Mouse (Mus musculus): Measurements from ENCODE around the gene Cmya5. TPM values are rescaled to one million over a fixed set of nuclear protein-coding genes. Genes with fewer than 3 reads are reported as not detected.

Gene Cmya5
- polyA plus RNA-seq, 2 experiments = 0.01 TPM

DNA sequence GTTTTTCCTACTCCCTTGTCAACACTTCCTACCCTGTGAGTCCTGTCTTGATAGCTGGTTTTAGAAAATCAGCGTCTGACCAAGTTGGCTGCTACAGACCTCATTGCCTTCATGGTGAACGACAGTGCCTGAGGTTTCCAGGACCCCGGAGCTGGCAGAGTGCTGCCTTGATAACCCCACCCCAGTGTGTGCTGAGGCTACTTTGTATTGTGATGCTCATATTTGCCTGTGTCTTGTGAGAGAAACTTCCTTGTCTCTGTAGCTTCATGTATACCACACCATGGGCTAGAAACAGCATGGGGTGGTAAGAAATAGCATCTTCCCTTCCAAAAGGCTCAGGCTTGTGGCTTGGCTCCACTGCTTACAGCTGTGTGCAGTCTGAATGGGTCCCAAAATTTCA, 13.8 kb downstream of the Cmya5 start:
- H3K4me3 ChIP-seq (ENCODE audit: insufficient read depth in 1 of 2, low read depth in 2 of 2, low read length in 2 of 2) = no peak overlapping the region
- no peaks in the 10 kb centered on the region for H3K27me3 ChIP-seq (ENCODE audit: control insufficient read depth, insufficient read depth, low read length)
- H3K4me2 ChIP-seq (ENCODE audit: low read depth) = no peak overlapping the region
- H3K9ac ChIP-seq (replicated peaks) = no peak overlapping the region
- TF ChIP-seq CTCF (IDR thresholded peaks at IDR 0.05; ENCODE audit: low read depth) = no peak
- no peak for TF ChIP-seq EP300 (IDR thresholded peaks at IDR 0.05; ENCODE audit: low read depth)
- 59% methylated on average over 3 of the region's 3 CpGs for WGBS (ENCODE audit: insufficient replicate concordance)
- H3K9me3 ChIP-seq (ENCODE audit: control insufficient read depth, low read length) = no peaks in the 10 kb centered on the region
- H3K4me1 ChIP-seq (replicated peaks; ENCODE audit: control insufficient read depth in 2 of 2, insufficient read depth in 2 of 2, low read length in 1 of 2) = no peaks in the 10 kb centered on the region
- no peak overlapping the region for H3K27ac ChIP-seq
- no peak for DNase-seq (ENCODE audit: low read depth in 3 of 3, low spot score in 3 of 3)
- H3K36me3 ChIP-seq (replicated peaks; ENCODE audit: control insufficient read depth, insufficient read depth, low read depth) = no peaks in the 10 kb centered on the region
- no peak for ATAC-seq (ENCODE audit: insufficient read depth)

DNA sequence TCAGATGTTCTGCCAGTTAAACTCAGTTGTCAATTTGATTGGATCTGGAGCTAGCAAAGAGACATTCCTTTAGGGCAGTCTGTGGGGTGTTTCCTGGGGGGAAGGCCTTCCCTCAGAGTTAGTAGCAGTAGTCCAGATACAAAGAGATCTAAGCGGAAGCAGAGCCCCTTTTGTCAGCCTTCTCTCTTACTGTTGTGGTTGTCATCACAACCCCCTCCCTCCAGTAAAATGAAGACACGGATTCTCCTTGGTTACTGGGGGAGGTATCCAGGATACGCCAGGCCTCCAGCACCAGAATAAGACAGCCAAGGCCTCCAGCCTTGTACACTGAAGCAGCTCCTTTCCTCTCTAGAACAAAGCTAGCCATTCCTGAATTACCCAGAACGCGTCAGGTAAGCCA, 15.6 kb downstream of the Cmya5 start:
- WGBS (ENCODE audit: insufficient replicate concordance) = 79% methylated on average over 5 of the region's 5 CpGs
- Histone ChIP-seq H3K27ac (no peak overlapping the region), H3K36me3 (replicated peaks; ENCODE audit: control insufficient read depth, insufficient read depth, low read depth) (no peaks in the 10 kb centered on the region), H3K4me2 (ENCODE audit: low read depth) (no peak overlapping the region), H3K4me1 (replicated peaks; ENCODE audit: control insufficient read depth in 2 of 2, insufficient read depth in 2 of 2, low read length in 1 of 2) (no peaks in the 10 kb centered on the region), H3K9ac (replicated peaks) (no peak overlapping the region), H3K27me3 (ENCODE audit: control insufficient read depth, insufficient read depth, low read length) (no peaks in the 10 kb centered on the region), H3K9me3 (ENCODE audit: control insufficient read depth, low read length) (no peaks in the 10 kb centered on the region), H3K4me3 (ENCODE audit: insufficient read depth in 1 of 2, low read depth in 2 of 2, low read length in 2 of 2) (no peak overlapping the region)
- DNase-seq (ENCODE audit: low read depth in 3 of 3, low spot score in 3 of 3) = no peak
- no peak for ATAC-seq (ENCODE audit: insufficient read depth)
- TF ChIP-seq CTCF (IDR thresholded peaks at IDR 0.05; ENCODE audit: low read depth) = no peak
- TF ChIP-seq EP300 (IDR thresholded peaks at IDR 0.05; ENCODE audit: low read depth) = no peak

DNA sequence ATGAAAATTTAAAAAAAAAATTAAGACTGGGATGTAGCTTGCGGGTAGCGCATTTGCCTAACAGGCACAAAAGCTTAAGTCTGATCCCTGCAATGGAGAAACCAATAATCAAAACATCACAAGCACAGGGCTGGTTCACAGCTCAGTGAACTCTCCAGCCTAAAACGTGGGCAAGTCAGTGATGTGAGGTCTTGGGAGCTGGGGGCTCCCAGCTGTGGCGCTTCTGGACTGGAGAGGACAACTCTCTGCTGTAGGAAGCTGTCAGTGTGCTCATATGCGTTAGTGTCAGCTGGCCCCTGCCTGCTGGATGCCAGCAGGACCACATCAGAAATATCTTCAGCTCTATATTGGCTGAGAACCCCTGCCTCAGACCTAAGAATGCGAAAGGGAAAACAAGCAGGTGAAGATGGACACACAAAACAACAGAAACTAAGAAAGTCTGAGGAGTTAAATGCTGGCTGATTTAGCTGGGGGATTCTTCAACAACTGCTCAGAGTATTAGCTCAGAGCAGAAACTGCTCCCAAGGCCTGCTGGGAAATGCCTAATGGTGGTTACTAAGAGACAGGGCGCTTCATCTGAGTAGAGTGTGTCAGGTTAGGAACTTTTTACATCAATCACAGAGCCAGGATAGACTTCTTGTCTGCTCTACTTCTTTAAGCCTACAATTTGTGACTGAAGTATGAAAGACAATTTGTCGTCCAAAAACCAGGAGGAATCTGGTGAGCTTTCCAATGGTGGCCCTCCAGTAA, 16.2 kb downstream of the Cmya5 start:
- Histone ChIP-seq H3K9ac (replicated peaks) (no peak overlapping the region), H3K4me2 (ENCODE audit: low read depth) (no peak overlapping the region), H3K4me3 (ENCODE audit: insufficient read depth in 1 of 2, low read depth in 2 of 2, low read length in 2 of 2) (no peak overlapping the region), H3K27me3 (ENCODE audit: control insufficient read depth, insufficient read depth, low read length) (no peaks in the 10 kb centered on the region), H3K36me3 (replicated peaks; ENCODE audit: control insufficient read depth, insufficient read depth, low read depth) (no peaks in the 10 kb centered on the region), H3K4me1 (replicated peaks; ENCODE audit: control insufficient read depth in 2 of 2, insufficient read depth in 2 of 2, low read length in 1 of 2) (no peaks in the 10 kb centered on the region), H3K27ac (no peak overlapping the region), H3K9me3 (ENCODE audit: control insufficient read depth, low read length) (no peaks in the 10 kb centered on the region)
- ATAC-seq (ENCODE audit: insufficient read depth) (no peak), DNase-seq (ENCODE audit: low read depth in 3 of 3, low spot score in 3 of 3) (no peak)
- 57% methylated on average over 8 of the region's 8 CpGs for WGBS (ENCODE audit: insufficient replicate concordance)
- TF ChIP-seq EP300 (IDR thresholded peaks at IDR 0.05; ENCODE audit: low read depth) (no peak), CTCF (IDR thresholded peaks at IDR 0.05; ENCODE audit: low read depth) (no peak)

DNA sequence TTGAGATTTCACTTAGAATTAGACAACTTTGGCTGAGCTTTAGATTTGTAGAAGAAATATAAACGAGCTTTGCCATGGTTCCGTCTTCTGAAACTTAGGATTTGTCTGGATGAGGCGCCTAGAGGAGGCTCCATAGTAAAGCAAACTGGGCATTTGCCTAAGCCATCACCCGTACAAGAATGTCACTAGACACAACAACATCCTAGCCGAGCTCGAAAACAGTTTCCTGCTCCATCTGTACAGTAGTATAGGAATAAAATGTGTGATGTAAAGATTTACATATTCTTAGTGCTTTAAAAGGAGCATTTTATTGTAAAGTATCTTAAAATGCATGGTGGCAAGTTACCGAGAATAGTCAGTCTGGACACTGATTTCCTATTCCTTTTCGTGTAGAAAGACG, 22.2 kb downstream of the Cmya5 start:
- 74% methylated on average over 9 of the region's 9 CpGs for WGBS (ENCODE audit: insufficient replicate concordance)
- DNase-seq (ENCODE audit: low read depth in 3 of 3, low spot score in 3 of 3) (no peak), ATAC-seq (ENCODE audit: insufficient read depth) (no peak)
- no peak overlapping the region for H3K4me3 ChIP-seq (ENCODE audit: insufficient read depth in 1 of 2, low read depth in 2 of 2, low read length in 2 of 2)
- TF ChIP-seq EP300 (IDR thresholded peaks at IDR 0.05; ENCODE audit: low read depth) = no peak
- TF ChIP-seq CTCF (IDR thresholded peaks at IDR 0.05; ENCODE audit: low read depth) = no peak
- H3K4me2 ChIP-seq (ENCODE audit: low read depth) = no peak overlapping the region
- H3K9me3 ChIP-seq (ENCODE audit: control insufficient read depth, low read length) = no peaks in the 10 kb centered on the region
- no peak overlapping the region for H3K9ac ChIP-seq (replicated peaks)
- H3K27ac ChIP-seq = no peak overlapping the region
- no peaks in the 10 kb centered on the region for H3K36me3 ChIP-seq (replicated peaks; ENCODE audit: control insufficient read depth, insufficient read depth, low read depth)
- no peaks in the 10 kb centered on the region for H3K27me3 ChIP-seq (ENCODE audit: control insufficient read depth, insufficient read depth, low read length)
- H3K4me1 ChIP-seq (replicated peaks; ENCODE audit: control insufficient read depth in 2 of 2, insufficient read depth in 2 of 2, low read length in 1 of 2) = no peaks in the 10 kb centered on the region

- Histone ChIP-seq H3K36me3 (replicated peaks; ENCODE audit: control insufficient read depth, insufficient read depth, low read depth) (no peaks in the 10 kb centered on the region), H3K27me3 (ENCODE audit: control insufficient read depth, insufficient read depth, low read length) (no peaks in the 10 kb centered on the region), H3K4me1 (replicated peaks; ENCODE audit: control insufficient read depth in 2 of 2, insufficient read depth in 2 of 2, low read length in 1 of 2) (no peaks in the 10 kb centered on the region), H3K9me3 (ENCODE audit: control insufficient read depth, low read length) (no peaks in the 10 kb centered on the region), H3K4me3 (ENCODE audit: insufficient read depth in 1 of 2, low read depth in 2 of 2, low read length in 2 of 2) (no peak overlapping the region), H3K9ac (replicated peaks) (no peak overlapping the region), H3K4me2 (ENCODE audit: low read depth) (no peak overlapping the region), H3K27ac (no peak overlapping the region)
- WGBS (ENCODE audit: insufficient replicate concordance) = 58% methylated on average over 7 of the region's 7 CpGs
- DNase-seq (ENCODE audit: low read depth in 3 of 3, low spot score in 3 of 3) (no peak), ATAC-seq (ENCODE audit: insufficient read depth) (no peak)
- TF ChIP-seq EP300 (IDR thresholded peaks at IDR 0.05; ENCODE audit: low read depth) = no peak
- no peak for TF ChIP-seq CTCF (IDR thresholded peaks at IDR 0.05; ENCODE audit: low read depth)
Measured at GRCm38 (mm10) chr13:93117241-93117640, 27.3 kb downstream of the Cmya5 start.

Data from liver, embryonic 14.5 days (tissue).